Mouse (Mus musculus) liver, embryonic 14.5 days (tissue): ENCODE measurements at regions not wholly inside any gene's neighbourhood (a gene's known extent, or its start where the extent isn't known, plus 50 kb on each side); places are given as distances from the start of the nearest gene placed in this dataset.

ENCODE experiments used
- ATAC-seq: fragments of 200-750 bp; cut with Nextera tagmentation; 2 replicates; pipeline ENCODE4 v1.8.0; 2017; ENCODE audit warnings: moderate number of reproducible peaks, mild to moderate bottlenecking, moderate library complexity; ENCODE audit not compliant: insufficient read depth
- DNase-seq, 3 experiments: peaks; one replicate each; pipeline ENCODE4 v3.0.0-alpha.2; 2012 to 2013; ENCODE audit warnings: low read depth in 3 of 3, low spot score in 3 of 3
- H3K27ac ChIP-seq: fragments of 300-500 bp; sonication (generic); 2 replicates; pipeline ENCODE4 v1.5.1; 2014; ENCODE audit warnings: moderate library complexity, mild to moderate bottlenecking, control low read depth, inconsistent platforms
- H3K27me3 ChIP-seq: fragments of 300-500 bp; sonication (generic); 2 replicates; pipeline ENCODE4 v1.6.1; 2014; ENCODE audit warnings: mild to moderate bottlenecking, low read length, moderate library complexity; ENCODE audit not compliant: control insufficient read depth, insufficient read depth
- H3K36me3 ChIP-seq: fragments of 300-500 bp; sonication (generic); replicated peaks from 2 replicates; pipeline ENCODE4 v1.6.1; 2014; ENCODE audit warnings: low read depth; ENCODE audit not compliant: control insufficient read depth, insufficient read depth
- H3K4me1 ChIP-seq, 2 experiments: fragments of 200-500 bp in 1 of 2; fragments of 300-500 bp in 1 of 2; sonication (generic) in 1 of 2; replicated peaks; 2 replicates each; pipeline ENCODE4 v1.6.1; 2012 to 2014; ENCODE audit warnings: antibody characterized with exemption in 1 of 2, inconsistent platforms in 1 of 2, low read length in 1 of 2; ENCODE audit not compliant: control insufficient read depth in 2 of 2, insufficient read depth in 2 of 2
- H3K4me2 ChIP-seq: fragments of 300-500 bp; sonication (generic); 2 replicates; pipeline ENCODE4 v1.6.1; 2014; ENCODE audit warnings: low read depth, mild to moderate bottlenecking, control low read depth, moderate library complexity
- H3K4me3 ChIP-seq, 2 experiments: fragments of 200-500 bp in 1 of 2; fragments of 300-500 bp in 1 of 2; sonication (generic) in 1 of 2; 2 replicates each; pipeline ENCODE4 v1.5.1; 2012 to 2014; ENCODE audit warnings: low read depth in 2 of 2, low read length in 2 of 2, mild to moderate bottlenecking in 2 of 2, control low read depth in 1 of 2, inconsistent platforms in 1 of 2, moderate library complexity in 1 of 2; ENCODE audit not compliant: insufficient read depth in 1 of 2
- H3K9ac ChIP-seq: fragments of 300-500 bp; sonication (generic); replicated peaks from 2 replicates; pipeline ENCODE4 v1.6.1; 2014; ENCODE audit warnings: mild to moderate bottlenecking, control low read depth, moderate library complexity
- H3K9me3 ChIP-seq: fragments of 300-500 bp; sonication (generic); 2 replicates; pipeline ENCODE4 v1.6.1; 2016; ENCODE audit warnings: low read length, mixed read lengths; ENCODE audit not compliant: control insufficient read depth
- CTCF ChIP-seq: IDR thresholded peaks from 2 replicates; pipeline ENCODE4 v1.5.1; 2016; ENCODE audit warnings: antibody characterized with exemption, low read depth, control low read depth
- EP300 ChIP-seq: IDR thresholded peaks from 2 replicates; pipeline ENCODE4 v1.6.1; 2016; ENCODE audit warnings: antibody characterized with exemption, low read depth
- WGBS: fragments of 180-500 bp; shearing (Covaris S2); extraction: QIAGEN DNeasy Blood & Tissue Kit; methylation state at CpG from one replicate; pipeline ENCODE4 v1.1.7; 2014; ENCODE audit not compliant: insufficient replicate concordance; 5-methylcytosine and 5-hydroxymethylcytosine counted together

GRCm38 (mm10) chr1:76911472-76911871, 603.4 kb downstream of the Epha4 start:
- H3K4me1 ChIP-seq, result no peaks in the 10 kb centered on the region
- no peaks in the 10 kb centered on the region for H3K27me3 ChIP-seq
- DNase-seq (no peak), ATAC-seq (no peak)
- no peak; the same call in 1 of the 2 replicates for TF ChIP-seq EP300
- no peak for TF ChIP-seq CTCF
- H3K9me3 ChIP-seq, result no peaks in the 10 kb centered on the region
- no peak overlapping the region for H3K4me3 ChIP-seq
- H3K9ac ChIP-seq, result no peak overlapping the region
- H3K36me3 ChIP-seq, result no peaks in the 10 kb centered on the region
- 56% methylated on average over 3 of the region's 3 CpGs for WGBS
- no peak overlapping the region for H3K4me2 ChIP-seq
- no peak overlapping the region for H3K27ac ChIP-seq

- Histone ChIP-seq H3K36me3 (no peaks in the 10 kb centered on the region), H3K4me2 (no peak overlapping the region), H3K27me3 (no peaks in the 10 kb centered on the region), H3K4me1 (no peaks in the 10 kb centered on the region), H3K27ac (no peak overlapping the region), H3K9ac (no peak overlapping the region), H3K4me3 (no peak overlapping the region), H3K9me3 (no peaks in the 10 kb centered on the region)
- ATAC-seq (no peak), DNase-seq (peak; percentile 6 to 31 (median 17))
- no peak for TF ChIP-seq CTCF
- no peak for TF ChIP-seq EP300
- WGBS, result 15% methylated on average over 2 of the region's 2 CpGs
Measured at GRCm38 (mm10) chr1:76919541-76919940, 595.3 kb downstream of the Epha4 start.

- Histone ChIP-seq H3K4me1 (no peaks in the 10 kb centered on the region), H3K36me3 (no peaks in the 10 kb centered on the region), H3K4me3 (no peak overlapping the region), H3K27ac (no peak overlapping the region), H3K4me2 (no peak overlapping the region), H3K27me3 (no peaks in the 10 kb centered on the region), H3K9me3 (no peaks in the 10 kb centered on the region), H3K9ac (no peak overlapping the region)
- DNase-seq (no peak), ATAC-seq (no peak)
- no peak for TF ChIP-seq CTCF
- no peak for TF ChIP-seq EP300
Measured at GRCm38 (mm10) chr1:76920634-76921033, 594.3 kb downstream of the Epha4 start.

GRCm38 (mm10) chr1:76927041-76927440, 587.8 kb downstream of the Epha4 start:
- DNase-seq (no peak), ATAC-seq (no peak)
- no peak for TF ChIP-seq EP300
- no peak for TF ChIP-seq CTCF
- Histone ChIP-seq H3K27me3 (no peaks in the 10 kb centered on the region), H3K27ac (no peak overlapping the region), H3K4me3 (no peak overlapping the region), H3K4me1 (no peaks in the 10 kb centered on the region), H3K36me3 (no peaks in the 10 kb centered on the region), H3K9me3 (no peaks in the 10 kb centered on the region), H3K9ac (no peak overlapping the region), H3K4me2 (no peak overlapping the region)
- 74% methylated on average over 5 of the region's 5 CpGs for WGBS

- Histone ChIP-seq H3K4me1 (no peaks in the 10 kb centered on the region), H3K9ac (no peak overlapping the region), H3K27ac (no peak overlapping the region), H3K9me3 (no peaks in the 10 kb centered on the region), H3K4me3 (no peak overlapping the region), H3K4me2 (no peak overlapping the region), H3K36me3 (no peaks in the 10 kb centered on the region), H3K27me3 (no peaks in the 10 kb centered on the region)
- DNase-seq (no peak), ATAC-seq (no peak)
- TF ChIP-seq EP300 (no peak), CTCF (no peak)
- WGBS, result 58% methylated on average over 2 of the region's 2 CpGs
Measured at GRCm38 (mm10) chr1:76928035-76928434, 586.9 kb downstream of the Epha4 start.
